Mouse (Mus musculus) limb, embryonic 14.5 days (tissue): ENCODE data around the gene Sema6c. TPM values are rescaled to one million over a fixed set of nuclear protein-coding genes. Genes with fewer than 3 reads are reported as not detected.

ENCODE experiments used
- ATAC-seq: fragments of 200-750 bp; cut with Nextera tagmentation; 2 replicates; pipeline ENCODE4 v1.8.0; 2017; ENCODE audit warnings: low read depth, moderate number of reproducible peaks, moderate TSS enrichment; ENCODE audit not compliant: low FRiP score
- DNase-seq: peaks from one replicate; pipeline ENCODE4 v3.0.0-alpha.2; 2015; ENCODE audit warnings: low spot score
- H3K27ac ChIP-seq: fragments of 300-500 bp; sonication (generic); replicated peaks from 2 replicates; pipeline ENCODE4 v1.5.1; 2014; ENCODE audit warnings: low read depth, mild to moderate bottlenecking, low read length, moderate library complexity, mixed read lengths
- H3K27me3 ChIP-seq: fragments of 300-500 bp; sonication (generic); 2 replicates; pipeline ENCODE4 v1.6.1; 2014; ENCODE audit warnings: low read length, mixed read lengths; ENCODE audit not compliant: control insufficient read depth, insufficient read depth
- H3K36me3 ChIP-seq: fragments of 300-500 bp; sonication (generic); 2 replicates; pipeline ENCODE4 v1.6.1; 2014; ENCODE audit warnings: mild to moderate bottlenecking, low read length, moderate library complexity, mixed read lengths; ENCODE audit not compliant: control insufficient read depth, insufficient read depth
- H3K4me1 ChIP-seq: fragments of 300-500 bp; sonication (generic); 2 replicates; pipeline ENCODE4 v1.6.1; 2014; ENCODE audit warnings: antibody characterized with exemption, low read length, mixed read lengths; ENCODE audit not compliant: control insufficient read depth, insufficient read depth
- H3K4me2 ChIP-seq: fragments of 300-500 bp; sonication (generic); replicated peaks from 2 replicates; pipeline ENCODE4 v1.6.1; 2014; ENCODE audit warnings: low read depth, mild to moderate bottlenecking, low read length, moderate library complexity; ENCODE audit not compliant: severe bottlenecking
- H3K4me3 ChIP-seq: fragments of 300-500 bp; sonication (generic); replicated peaks from 2 replicates; pipeline ENCODE4 v1.5.1; 2014; ENCODE audit warnings: low read length
- H3K9ac ChIP-seq: fragments of 300-500 bp; sonication (generic); 2 replicates; pipeline ENCODE4 v1.6.1; 2014; ENCODE audit warnings: mild to moderate bottlenecking, low read depth, low read length, moderate library complexity; ENCODE audit not compliant: severe bottlenecking
- H3K9me3 ChIP-seq: fragments of 300-500 bp; sonication (generic); 2 replicates; pipeline ENCODE4 v1.6.1; 2016; ENCODE audit warnings: low read length; ENCODE audit not compliant: control insufficient read depth
- POLR2A ChIP-seq: fragments of 200-500 bp; IDR thresholded peaks from 2 replicates; pipeline ENCODE4 v1.8.0; 2012; ENCODE audit warnings: inconsistent platforms, mild to moderate bottlenecking, moderate library complexity, borderline replicate concordance; ENCODE audit not compliant: insufficient read depth, insufficient read length; ENCODE audit errors: extremely low read depth
- WGBS: fragments of 180-500 bp; shearing (Covaris S2); extraction: QIAGEN DNeasy Blood & Tissue Kit; methylation state at CpG from one replicate; pipeline ENCODE4 v1.1.7; 2014; 5-methylcytosine and 5-hydroxymethylcytosine counted together
- microRNA-seq: library from miRNA; unstranded; fragments of <30 nt; microRNA quantifications from one replicate; pipeline ENCODE4, GENCODE M21; 2016
- polyA plus RNA-seq, 2 experiments: library from polyadenylated mRNA; depleted of rRNA in 1 of 2; stranded (reverse) in 1 of 2; unstranded in 1 of 2; fragments of >200 nt; fragmentation: Nextera tagmentation in 1 of 2; extraction: Ambion mirVana in 1 of 2; gene quantifications; 2 replicates each; pipeline versions ENCODE4 v1.2.1 to v1.2.3; 2012 to 2014

Gene Sema6c
- polyA plus RNA-seq, 2 experiments, result 15.7 to 56.5 TPM

DNA sequence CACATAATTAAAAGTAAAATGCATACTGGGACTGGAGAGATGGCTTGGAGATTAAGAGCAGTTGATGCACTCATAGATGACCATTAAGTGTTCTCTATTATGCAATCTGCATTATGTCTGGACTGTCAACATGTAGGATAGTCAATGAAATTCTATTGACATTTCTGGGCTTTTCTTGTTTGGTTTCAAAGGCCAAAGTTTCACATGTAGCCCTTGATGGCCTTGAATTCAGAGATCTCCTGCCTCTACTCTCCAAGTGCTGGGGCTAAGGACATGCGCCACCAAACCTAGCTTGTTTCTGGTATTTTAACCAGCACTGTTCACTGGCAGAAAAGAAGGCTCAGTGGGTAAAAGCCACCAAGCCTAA is 53.3 kb downstream of the Sema6c start:
- DNase-seq (no peak), ATAC-seq (no peak)
- Histone ChIP-seq H3K27ac (no peak overlapping the region), H3K36me3 (peaks cover 38% of the 10 kb centered on the region), H3K4me2 (no peak overlapping the region), H3K9me3 (no peaks in the 10 kb centered on the region), H3K27me3 (no peaks in the 10 kb centered on the region), H3K9ac (no peak overlapping the region), H3K4me3 (no peak overlapping the region), H3K4me1 (peaks cover 12% of the 10 kb centered on the region)
- no peak for TF ChIP-seq POLR2A
- 95% methylated on average over 1 of the region's 1 CpGs for WGBS

DNA sequence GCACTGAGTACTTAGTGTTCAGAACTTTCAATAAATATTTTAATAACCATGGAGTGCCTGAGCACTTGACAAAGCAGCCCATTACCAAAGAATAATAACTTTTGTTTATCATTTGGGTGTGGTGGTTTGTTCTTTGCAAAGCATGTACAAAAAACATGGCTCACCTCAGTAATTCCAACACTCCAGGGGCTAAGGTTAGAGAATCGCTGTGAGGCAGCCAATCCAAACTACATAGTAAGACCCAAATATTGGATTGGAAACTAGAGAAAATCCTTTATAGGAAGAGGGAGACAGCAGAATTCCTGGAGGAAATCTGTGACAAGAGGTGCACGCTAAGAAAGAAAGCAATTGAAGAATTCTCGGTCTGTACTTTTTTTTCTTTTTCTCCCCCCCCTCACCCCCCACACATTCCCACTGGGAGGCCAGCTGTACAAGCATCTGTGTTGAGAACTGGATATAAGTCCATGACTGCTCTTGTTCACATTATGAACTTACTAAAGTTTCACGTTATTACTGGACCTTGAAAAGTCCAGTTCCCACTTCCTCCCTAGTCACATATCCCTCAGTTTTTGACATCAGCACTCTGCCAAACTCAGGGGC is 56.5 kb downstream of the Sema6c start:
- Histone ChIP-seq H3K27me3 (no peaks in the 10 kb centered on the region), H3K4me1 (peaks cover 12% of the 10 kb centered on the region), H3K9me3 (no peaks in the 10 kb centered on the region), H3K4me3 (peak overlapping the region; percentile 82), H3K27ac (peak overlapping the region; percentile 100), H3K4me2 (peak overlapping the region; percentile 56), H3K36me3 (peaks cover 50% of the 10 kb centered on the region), H3K9ac (peak overlapping the region; percentile 93)
- 12% methylated on average over 4 of the region's 4 CpGs for WGBS
- DNase-seq (no peak), ATAC-seq (peak; percentile 35)
- no peak for TF ChIP-seq POLR2A

DNA sequence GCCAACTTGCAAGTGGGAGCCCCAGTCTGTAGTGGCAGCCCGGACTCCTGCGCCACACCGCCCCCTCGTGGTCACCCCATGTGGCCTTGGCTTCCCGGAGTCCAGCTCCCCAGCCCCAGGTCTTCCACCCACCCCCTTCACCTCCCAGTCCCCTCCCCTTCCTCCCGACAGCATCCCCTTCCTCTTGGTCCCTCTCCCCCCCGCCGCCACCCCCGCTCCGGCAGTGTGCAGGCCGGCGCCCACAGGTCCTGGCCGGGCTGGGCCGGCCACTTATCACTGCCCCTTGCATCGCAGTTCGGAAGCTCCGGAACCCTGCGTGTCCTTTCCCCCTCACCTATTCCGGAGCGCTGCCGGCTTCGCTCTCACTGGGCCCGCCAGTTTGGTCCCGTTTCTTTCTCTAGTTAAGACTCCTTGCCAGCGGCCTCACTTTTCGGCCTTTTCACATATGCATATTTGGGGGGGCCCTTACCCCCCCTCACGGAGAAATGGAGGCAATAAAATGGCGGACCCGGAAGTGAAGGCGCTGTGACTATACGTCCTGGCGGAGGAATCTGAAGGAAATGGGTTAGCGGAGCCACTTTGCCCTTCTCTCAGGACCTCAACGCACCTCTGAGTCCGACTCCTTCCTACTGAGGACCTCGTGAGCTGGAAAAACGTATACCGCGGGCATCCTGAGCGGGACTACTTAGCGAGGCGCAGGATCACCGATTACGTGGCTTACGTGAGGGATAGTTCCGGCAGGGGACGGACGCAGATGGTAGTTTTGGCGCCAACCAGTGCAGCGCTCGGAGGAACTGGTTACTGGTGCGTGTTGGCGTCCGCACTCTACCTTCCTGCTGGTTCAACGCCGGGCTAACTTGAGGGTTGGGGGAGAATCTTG is 57.2 kb downstream of the Sema6c start, which contains the start of gene Gabpb2:
Gene Gabpb2, minus strand, starts transcription at position 662 of the 880 bp plus-strand sequence.
- Histone ChIP-seq H3K9ac (peak within 1 kb of the TSS; percentile 93), H3K36me3 (peaks cover 44% of the 10 kb centered on the region), H3K4me3 (peak within 1 kb of the TSS; percentile 82), H3K9me3 (no peaks in the 10 kb centered on the region), H3K4me1 (peaks cover 12% of the 10 kb centered on the region), H3K4me2 (peak within 1 kb of the TSS; percentile 56), H3K27ac (peak within 1 kb of the TSS; percentile 100), H3K27me3 (no peaks in the 10 kb centered on the region)
- WGBS, result under 1% methylated on average over 55 of the region's 56 CpGs
- ATAC-seq (peak; percentile 90), DNase-seq (peak; percentile 94)
- peak; percentile 55; the same call in 1 of the 2 replicates for TF ChIP-seq POLR2A

DNA sequence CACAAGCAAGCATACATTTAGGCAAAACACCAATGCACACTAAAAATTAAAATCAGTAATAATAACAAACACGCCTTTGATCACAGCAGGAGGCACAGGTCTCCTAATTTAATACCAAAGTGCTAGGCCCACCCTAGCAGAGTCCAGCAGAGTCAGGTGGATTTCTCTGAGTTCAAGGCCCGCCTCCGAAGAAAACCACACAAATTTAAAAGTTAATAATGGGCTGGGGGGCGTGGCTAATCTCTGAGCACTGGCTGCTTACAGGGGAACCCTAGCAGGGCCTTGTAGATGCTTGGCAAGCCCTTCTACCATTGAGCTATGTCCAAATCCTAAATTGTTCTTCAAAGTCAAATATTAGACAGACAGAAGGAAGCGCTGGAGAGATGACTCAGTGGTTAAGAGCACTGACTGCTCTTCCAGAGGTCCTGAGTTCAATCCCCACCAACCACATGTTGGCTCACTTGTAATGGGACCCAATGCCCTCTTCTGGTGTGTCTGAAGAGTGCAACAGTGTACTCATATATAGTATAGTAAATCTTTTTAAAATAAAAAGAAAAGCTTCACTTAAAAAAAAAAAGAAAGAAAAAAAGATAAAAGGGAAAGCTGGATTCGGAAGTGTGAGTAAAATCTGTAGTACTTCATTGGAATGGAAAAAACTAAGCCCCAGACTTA is 58.3 kb downstream of the Sema6c start:
- no peak for DNase-seq
- H3K36me3 ChIP-seq, result peaks cover 38% of the 10 kb centered on the region
- H3K27me3 ChIP-seq, result no peaks in the 10 kb centered on the region

DNA sequence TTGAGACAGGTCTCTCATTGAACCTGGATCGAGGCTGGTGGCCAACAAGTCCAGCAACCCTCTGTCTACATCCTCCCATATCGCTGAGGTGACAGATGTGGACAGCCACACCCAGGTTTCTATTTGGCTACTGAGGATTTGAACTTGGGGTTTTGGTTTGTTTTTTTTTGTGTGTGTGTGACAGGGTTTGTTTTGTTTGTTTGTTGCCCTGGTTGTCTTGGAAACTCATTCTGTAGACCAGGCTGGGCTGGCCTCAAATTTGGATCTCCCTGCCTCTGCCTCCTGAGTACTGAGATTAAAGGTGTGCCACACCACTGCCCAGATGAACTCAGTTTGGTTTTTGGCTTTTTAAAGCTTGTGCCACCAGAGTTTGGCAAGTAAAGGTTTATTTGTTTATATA is 62.8 kb downstream of the Sema6c start:
- peaks cover 39% of the 10 kb centered on the region for H3K36me3 ChIP-seq
- WGBS, result 100% methylated on average over 2 of the region's 2 CpGs
- DNase-seq (no peak), ATAC-seq (no peak)
- H3K9ac ChIP-seq, result no peak overlapping the region
- peaks cover 9% of the 10 kb centered on the region; the same call in 1 of the 2 replicates for H3K4me1 ChIP-seq
- no peak overlapping the region for H3K4me2 ChIP-seq
- H3K27me3 ChIP-seq, result no peaks in the 10 kb centered on the region
- no peak for TF ChIP-seq POLR2A
- no peaks in the 10 kb centered on the region for H3K9me3 ChIP-seq
- no peak overlapping the region for H3K4me3 ChIP-seq
- H3K27ac ChIP-seq, result no peak overlapping the region

More for the DNA sequence above, 58.3 kb downstream of the Sema6c start:
- Histone ChIP-seq H3K9me3 (no peaks in the 10 kb centered on the region), H3K4me2 (peak overlapping the region; percentile 56), H3K9ac (no peak overlapping the region), H3K4me3 (peak overlapping the region; percentile 82), H3K4me1 (peaks cover 12% of the 10 kb centered on the region), H3K27ac (peak overlapping the region; percentile 100)
- WGBS, result 78% methylated on average over 6 of the region's 6 CpGs
- TF ChIP-seq POLR2A, result no peak
- ATAC-seq, result no peak

Small RNA genes lying within 50 kb of the gene (microRNA-seq; reads per million reads assigned to microRNA genes)
- gene Mir8099-1, result not detected

Other genes starting within 250 kb of the Sema6c start
- gene Selenbp1, start 227.4 kb upstream of the Sema6c start, polyA plus RNA-seq (2012; rRNA removed), result 28.7 and 32.9 TPM in 2 replicates
- gene Selenbp1, start 227.4 kb upstream of the Sema6c start, polyA plus RNA-seq (2014; fragmentation: Nextera tagmentation; extraction: Ambion mirVana), result 29.5 and 34.9 TPM in 2 replicates
- gene Rfx5, start 206.4 kb upstream of the Sema6c start, polyA plus RNA-seq (2012; rRNA removed), result 29.9 and 36.4 TPM in 2 replicates
- 12.5 and 12.9 TPM in 2 replicates for gene Rfx5, start 206.4 kb upstream of the Sema6c start, polyA plus RNA-seq (2014; fragmentation: Nextera tagmentation; extraction: Ambion mirVana)
- 54.7 and 54.8 TPM in 2 replicates for gene Pi4kb, start 185.7 kb upstream of the Sema6c start, polyA plus RNA-seq (2012; rRNA removed)
- 30.4 and 35.6 TPM in 2 replicates for gene Pi4kb, start 185.7 kb upstream of the Sema6c start, polyA plus RNA-seq (2014; fragmentation: Nextera tagmentation; extraction: Ambion mirVana)
- 26.8 and 28.8 TPM in 2 replicates for gene Zfp687, start 145.0 kb upstream of the Sema6c start, polyA plus RNA-seq (2012; rRNA removed)
- 18.8 and 23.2 TPM in 2 replicates for gene Zfp687, start 145.0 kb upstream of the Sema6c start, polyA plus RNA-seq (2014; fragmentation: Nextera tagmentation; extraction: Ambion mirVana)
- 249 and 282 TPM in 2 replicates for gene Psmd4, start 117.8 kb upstream of the Sema6c start, polyA plus RNA-seq (2012; rRNA removed)
- 258 and 280 TPM in 2 replicates for gene Psmd4, start 117.8 kb upstream of the Sema6c start, polyA plus RNA-seq (2014; fragmentation: Nextera tagmentation; extraction: Ambion mirVana)
- gene Pip5k1a, start 53.5 kb upstream of the Sema6c start, polyA plus RNA-seq (2012; rRNA removed), result 35.1 and 41.2 TPM in 2 replicates
- gene Pip5k1a, start 53.5 kb upstream of the Sema6c start, polyA plus RNA-seq (2014; fragmentation: Nextera tagmentation; extraction: Ambion mirVana), result 15.7 and 16.5 TPM in 2 replicates
- 125 and 130 TPM in 2 replicates for gene Vps72, start 49.4 kb upstream of the Sema6c start, polyA plus RNA-seq (2012; rRNA removed)
- 141 and 163 TPM in 2 replicates for gene Vps72, start 49.4 kb upstream of the Sema6c start, polyA plus RNA-seq (2014; fragmentation: Nextera tagmentation; extraction: Ambion mirVana)
- 3.2 and 5.0 TPM in 2 replicates for gene Tmod4, start 36.0 kb upstream of the Sema6c start, polyA plus RNA-seq (2012; rRNA removed)
- 2.9 and 3.7 TPM in 2 replicates for gene Tmod4, start 36.0 kb upstream of the Sema6c start, polyA plus RNA-seq (2014; fragmentation: Nextera tagmentation; extraction: Ambion mirVana)
- 85.0 and 106 TPM in 2 replicates for gene Scnm1, start 26.4 kb upstream of the Sema6c start, polyA plus RNA-seq (2012; rRNA removed)
- gene Scnm1, start 26.4 kb upstream of the Sema6c start, polyA plus RNA-seq (2014; fragmentation: Nextera tagmentation; extraction: Ambion mirVana), result 65.7 and 73.1 TPM in 2 replicates
- 11.7 and 11.8 TPM in 2 replicates for gene Lysmd1, start 26.4 kb upstream of the Sema6c start, polyA plus RNA-seq (2012; rRNA removed)
- gene Lysmd1, start 26.4 kb upstream of the Sema6c start, polyA plus RNA-seq (2014; fragmentation: Nextera tagmentation; extraction: Ambion mirVana), result 13.3 and 15.3 TPM in 2 replicates
- 4.4 and 4.9 TPM in 2 replicates for gene Tnfaip8l2, start 18.1 kb upstream of the Sema6c start, polyA plus RNA-seq (2012; rRNA removed)
- gene Tnfaip8l2, start 18.1 kb upstream of the Sema6c start, polyA plus RNA-seq (2014; fragmentation: Nextera tagmentation; extraction: Ambion mirVana), result 6.1 and 8.0 TPM in 2 replicates
- gene Gabpb2, start 57.5 kb downstream of the Sema6c start, polyA plus RNA-seq (2012; rRNA removed), result 26.2 and 26.4 TPM in 2 replicates
- gene Gabpb2, start 57.5 kb downstream of the Sema6c start, polyA plus RNA-seq (2014; fragmentation: Nextera tagmentation; extraction: Ambion mirVana), result 9.7 and 11.5 TPM in 2 replicates
- gene Cdc42se1, start 68.3 kb downstream of the Sema6c start, polyA plus RNA-seq (2012; rRNA removed), result 76.1 and 93.1 TPM in 2 replicates
- gene Cdc42se1, start 68.3 kb downstream of the Sema6c start, polyA plus RNA-seq (2014; fragmentation: Nextera tagmentation; extraction: Ambion mirVana), result 119 and 126 TPM in 2 replicates
- 38.5 and 42.4 TPM in 2 replicates for gene Mllt11, start 71.7 kb downstream of the Sema6c start, polyA plus RNA-seq (2012; rRNA removed)
- gene Mllt11, start 71.7 kb downstream of the Sema6c start, polyA plus RNA-seq (2014; fragmentation: Nextera tagmentation; extraction: Ambion mirVana), result 16.7 and 17.4 TPM in 2 replicates
- 0.87 and 0.89 TPM in 2 replicates for gene Gm128, start 81.1 kb downstream of the Sema6c start, polyA plus RNA-seq (2012; rRNA removed)
- gene Gm128, start 81.1 kb downstream of the Sema6c start, polyA plus RNA-seq (2014; fragmentation: Nextera tagmentation; extraction: Ambion mirVana), result 0.50 and 0.63 TPM in 2 replicates
- 6.8 and 12.0 TPM in 2 replicates for gene Bnipl, start 90.7 kb downstream of the Sema6c start, polyA plus RNA-seq (2012; rRNA removed)
- 11.7 and 13.3 TPM in 2 replicates for gene Bnipl, start 90.7 kb downstream of the Sema6c start, polyA plus RNA-seq (2014; fragmentation: Nextera tagmentation; extraction: Ambion mirVana)
- 45.8 and 57.9 TPM in 2 replicates for gene Mindy1, start 120.9 kb downstream of the Sema6c start, polyA plus RNA-seq (2012; rRNA removed)
- gene Mindy1, start 120.9 kb downstream of the Sema6c start, polyA plus RNA-seq (2014; fragmentation: Nextera tagmentation; extraction: Ambion mirVana), result 45.6 and 47.5 TPM in 2 replicates
- 31.5 and 38.0 TPM in 2 replicates for gene Prune1, start 121.6 kb downstream of the Sema6c start, polyA plus RNA-seq (2012; rRNA removed)
- 21.8 and 24.0 TPM in 2 replicates for gene Prune1, start 121.6 kb downstream of the Sema6c start, polyA plus RNA-seq (2014; fragmentation: Nextera tagmentation; extraction: Ambion mirVana)
- 3.8 and 4.7 TPM in 2 replicates for gene Anxa9, start 146.7 kb downstream of the Sema6c start, polyA plus RNA-seq (2012; rRNA removed)
- 4.7 and 4.9 TPM in 2 replicates for gene Anxa9, start 146.7 kb downstream of the Sema6c start, polyA plus RNA-seq (2014; fragmentation: Nextera tagmentation; extraction: Ambion mirVana)
- gene Cers2, start 154.3 kb downstream of the Sema6c start, polyA plus RNA-seq (2012; rRNA removed), result 183 TPM in 2 replicates
- 140 and 155 TPM in 2 replicates for gene Cers2, start 154.3 kb downstream of the Sema6c start, polyA plus RNA-seq (2014; fragmentation: Nextera tagmentation; extraction: Ambion mirVana)
- gene Setdb1, start 196.7 kb downstream of the Sema6c start, polyA plus RNA-seq (2012; rRNA removed), result 56.2 and 57.9 TPM in 2 replicates
- 44.2 and 51.7 TPM in 2 replicates for gene Setdb1, start 196.7 kb downstream of the Sema6c start, polyA plus RNA-seq (2014; fragmentation: Nextera tagmentation; extraction: Ambion mirVana)
- gene 4930558C23Rik, start 242.4 kb downstream of the Sema6c start, polyA plus RNA-seq (2012; rRNA removed), result 0.18 TPM in 1 of 2 replicates, not detected in the other
- gene 4930558C23Rik, start 242.4 kb downstream of the Sema6c start, polyA plus RNA-seq (2014; fragmentation: Nextera tagmentation; extraction: Ambion mirVana), result not detected in 2 replicates